Comparison of ENCODE assay signal across 37 mouse cellular contexts in genomic region chr9:14720384-14720783, GRCm38 (mm10). TPM values are rescaled to one million over a fixed set of nuclear protein-coding genes. Genes with fewer than 3 reads are reported as not detected.
"Had no signal": no experiment of that assay in that cellular context is flagged by ENCODE, and none has a peak within 500 bp of the region (broad histone marks: within the 10 kb centered on the region; RNA-seq: fewer than 3 reads in every experiment).

No protein-coding gene starts in this region.

- H3K36me3 ChIP-seq: embryonic facial prominence, embryonic 10.5 days; embryonic facial prominence, embryonic 12.5 days; embryonic facial prominence, embryonic 13.5 days; embryonic facial prominence, embryonic 15.5 days; forebrain, embryonic 10.5 days; forebrain, embryonic 12.5 days; forebrain, embryonic 15.5 days had no signal

- DNase-seq: cerebellum, adult 18-20 months; cerebellum, adult 2 months; cerebellum, adult 8-10 months; cerebellum, adult 9-10 months; cerebellum, adult 9-11 months; cerebellum, postnatal 10 days; cerebellum, postnatal 14 days; cerebellum, postnatal 25 days; cerebellum, postnatal 36 days; embryo, embryonic 11 days; forebrain, postnatal 0 days; gastrocnemius, adult 2 months; gastrocnemius, postnatal 10 days; gastrocnemius, postnatal 14 days; gastrocnemius, postnatal 25 days; gastrocnemius, postnatal 36 days; heart, adult 11 months; heart, adult 18-20 months had no signal

- H3K4me1 ChIP-seq: embryonic facial prominence, embryonic 12.5 days; embryonic facial prominence, embryonic 13.5 days; embryonic facial prominence, embryonic 15.5 days; forebrain, embryonic 13.5 days; forebrain, embryonic 15.5 days had no signal

- H3K4me2 ChIP-seq: embryonic facial prominence, embryonic 12.5 days; embryonic facial prominence, embryonic 13.5 days; embryonic facial prominence, embryonic 15.5 days; forebrain, embryonic 12.5 days; forebrain, embryonic 13.5 days; forebrain, embryonic 15.5 days had no signal

- H3K9me3 ChIP-seq: embryonic facial prominence, embryonic 10.5 days; embryonic facial prominence, embryonic 12.5 days; embryonic facial prominence, embryonic 13.5 days; embryonic facial prominence, embryonic 15.5 days; forebrain, embryonic 10.5 days; forebrain, embryonic 12.5 days; forebrain, embryonic 13.5 days; forebrain, embryonic 15.5 days had no signal

- H3K4me3 ChIP-seq: embryonic facial prominence, embryonic 10.5 days; embryonic facial prominence, embryonic 12.5 days; embryonic facial prominence, embryonic 13.5 days; embryonic facial prominence, embryonic 15.5 days; erythroblast, embryonic 14.5 days; forebrain, embryonic 10.5 days; forebrain, embryonic 12.5 days; forebrain, embryonic 13.5 days; forebrain, embryonic 15.5 days; gastrocnemius, adult 2 months had no signal

- ATAC-seq: forebrain, embryonic 13.5 days; forebrain, embryonic 14.5 days; forebrain, embryonic 15.5 days; forebrain, embryonic 16.5 days; forebrain, postnatal 0 days had no signal

- H3K27me3 ChIP-seq: embryonic facial prominence, embryonic 12.5 days; embryonic facial prominence, embryonic 13.5 days; embryonic facial prominence, embryonic 15.5 days; forebrain, embryonic 12.5 days; forebrain, embryonic 13.5 days; forebrain, embryonic 15.5 days had no signal

- H3K27ac ChIP-seq: embryonic facial prominence, embryonic 10.5 days; embryonic facial prominence, embryonic 12.5 days; embryonic facial prominence, embryonic 13.5 days; embryonic facial prominence, embryonic 15.5 days; forebrain, embryonic 10.5 days; forebrain, embryonic 12.5 days; forebrain, embryonic 13.5 days; forebrain, embryonic 15.5 days; gastrocnemius, adult 2 months had no signal

- H3K9ac ChIP-seq: embryonic facial prominence, embryonic 12.5 days; embryonic facial prominence, embryonic 13.5 days; embryonic facial prominence, embryonic 15.5 days; forebrain, embryonic 12.5 days; forebrain, embryonic 13.5 days; forebrain, embryonic 15.5 days; forebrain, postnatal 0 days had no signal

RNA-seq across cellular contexts. Expression of gene Piwil4, which starts 20.1 kb away (rescaled TPM):
- total RNA-seq: common myeloid progenitor, adult 5-6 weeks; gastrocnemius, adult 18-20 months; gastrocnemius, adult 8-10 months; gastrocnemius, postnatal 25 days; gastrocnemius, postnatal 36 days; granulocyte monocyte progenitor cell, adult 5-6 weeks; heart, adult 18-20 months had no signal
- polyA plus RNA-seq: cortical plate, adult 2 months; embryonic facial prominence, embryonic 10.5 days; embryonic facial prominence, embryonic 11.5 days; embryonic facial prominence, embryonic 13.5 days; erythroblast, embryonic 14.5 days; forebrain, embryonic 11.5 days; forebrain, embryonic 13.5 days had no signal

RNA-seq across cellular contexts. Expression of gene Fut4, which starts 31.8 kb away (rescaled TPM):
- polyA plus RNA-seq: erythroblast, embryonic 14.5 days had no signal

RNA-seq across cellular contexts. Expression of gene 1700012B09Rik, which starts 50.4 kb away (rescaled TPM):
- total RNA-seq: gastrocnemius, adult 18-20 months; gastrocnemius, adult 2 months; gastrocnemius, adult 8-10 months; gastrocnemius, postnatal 10 days; gastrocnemius, postnatal 14 days; gastrocnemius, postnatal 25 days; gastrocnemius, postnatal 36 days; gastrocnemius, postnatal 4 days; heart, adult 18-20 months had no signal
- polyA plus RNA-seq: embryonic facial prominence, embryonic 13.5 days; erythroblast, embryonic 14.5 days; forebrain, embryonic 10.5 days; forebrain, embryonic 11.5 days had no signal
